In the genomic region with DNA sequence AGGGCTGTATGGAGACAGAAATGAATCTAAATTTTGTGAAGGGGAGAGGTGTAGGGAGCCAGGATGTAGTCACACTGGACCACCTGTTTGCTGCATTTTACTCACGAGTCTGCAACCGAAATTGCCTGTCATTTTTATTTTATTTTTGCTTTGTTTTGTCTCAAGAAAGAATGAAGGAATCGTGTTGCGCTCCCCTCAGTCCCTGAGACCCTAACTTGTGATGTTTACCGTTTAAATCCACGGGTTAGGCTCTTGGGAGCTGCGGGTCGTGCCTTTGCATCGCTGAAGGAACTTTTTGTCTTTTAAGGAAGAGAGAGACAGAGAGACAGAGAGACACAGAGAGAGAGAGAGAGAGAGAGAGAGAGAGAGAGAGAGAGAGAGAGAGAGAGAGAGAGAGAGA, we compare ENCODE assay signal across 8 mouse cellular contexts.
A peak's percentile ranks its signal among the peaks of the same experiment; 100 is the strongest.
DNase-seq lines count a peak whose midpoint lies in the region; ATAC-seq lines count a peak whose summit lies in the region.

No protein-coding gene starts in this region.

- peak overlapping the region; percentile 93 for H3K27ac ChIP-seq in heart, embryonic 13.5 days (replicated peaks)
- H3K27ac ChIP-seq in embryonic facial prominence, embryonic 10.5 days (replicated peaks), result peak overlapping the region; percentile 97
- peak overlapping the region; percentile 94 for H3K27ac ChIP-seq in hindbrain, embryonic 10.5 days
- peak overlapping the region; percentile 99 for H3K27ac ChIP-seq in midbrain, embryonic 12.5 days (replicated peaks)

- intact Hi-C loops in heart, postnatal 10 days (cut with DNase I), result loop anchor here (2.0 kb wide), 2 partner anchors 107 to 353 kb away; no protein-coding TSS in a partner anchor

- peaks cover 50% of the 10 kb centered on the region for H3K4me1 ChIP-seq in heart, embryonic 13.5 days
- peaks cover 45% of the 10 kb centered on the region for H3K4me1 ChIP-seq in embryonic facial prominence, embryonic 10.5 days
- peaks cover 59% of the 10 kb centered on the region for H3K4me1 ChIP-seq in hindbrain, embryonic 10.5 days (replicated peaks)
- peaks cover 39% of the 10 kb centered on the region for H3K4me1 ChIP-seq in midbrain, embryonic 12.5 days

- DNase-seq in heart, postnatal 10 days, result no peak
- peak; percentile 25 for DNase-seq in embryonic facial prominence, embryonic 10.5 days (ENCODE audit: low spot score)
- DNase-seq in hindbrain, embryonic 10.5 days (ENCODE audit: low spot score), result no peak
- DNase-seq in T-cell, adult 2 months (ENCODE audit: low spot score), result no peak
- no peak for DNase-seq in thymus, postnatal 25 days

- H3K9ac ChIP-seq in heart, embryonic 13.5 days, result peak overlapping the region; percentile 93
- H3K9ac ChIP-seq in midbrain, embryonic 12.5 days (replicated peaks), result peak overlapping the region; percentile 98

- H3K27me3 ChIP-seq in heart, embryonic 13.5 days (replicated peaks), result no peaks in the 10 kb centered on the region
- no peaks in the 10 kb centered on the region for H3K27me3 ChIP-seq in embryonic facial prominence, embryonic 10.5 days (replicated peaks; ENCODE audit: low read depth, poor library complexity, severe bottlenecking)
- no peaks in the 10 kb centered on the region; the same call in 1 of the 2 replicates for H3K27me3 ChIP-seq in hindbrain, embryonic 10.5 days (ENCODE audit: insufficient read depth, poor library complexity, severe bottlenecking)
- no peaks in the 10 kb centered on the region for H3K27me3 ChIP-seq in midbrain, embryonic 12.5 days

- no peak for ATAC-seq in heart, embryonic 13.5 days (ENCODE audit: extremely low read depth, insufficient number of reproducible peaks, low FRiP score, low TSS enrichment)
- ATAC-seq in midbrain, embryonic 12.5 days (ENCODE audit: low FRiP score, low read depth), result no peak
- ATAC-seq in CD4-positive, CD25-positive, alpha-beta regulatory T cell, adult 4 months, result no peak

- 23% methylated on average over 9 of the region's 9 CpGs for WGBS in heart, embryonic 13.5 days
- 9% methylated on average over 9 of the region's 9 CpGs for WGBS in embryonic facial prominence, embryonic 10.5 days
- 15% methylated on average over 9 of the region's 9 CpGs for WGBS in hindbrain, embryonic 10.5 days
- WGBS in midbrain, embryonic 12.5 days, result 5% methylated on average over 9 of the region's 9 CpGs

- H3K4me2 ChIP-seq in heart, embryonic 13.5 days, result peak overlapping the region; percentile 75
- peak overlapping the region; percentile 65 for H3K4me2 ChIP-seq in midbrain, embryonic 12.5 days (replicated peaks)

- H3K36me3 ChIP-seq in heart, embryonic 13.5 days, result peaks cover 11% of the 10 kb centered on the region
- H3K36me3 ChIP-seq in embryonic facial prominence, embryonic 10.5 days (replicated peaks), result peaks cover 12% of the 10 kb centered on the region
- H3K36me3 ChIP-seq in hindbrain, embryonic 10.5 days, result peaks cover 12% of the 10 kb centered on the region
- H3K36me3 ChIP-seq in midbrain, embryonic 12.5 days, result peaks cover 5% of the 10 kb centered on the region; the same call in 1 of the 2 replicates

- H3K4me3 ChIP-seq in heart, embryonic 13.5 days, result peak overlapping the region; percentile 78
- H3K4me3 ChIP-seq in embryonic facial prominence, embryonic 10.5 days, result peak overlapping the region; percentile 79
- H3K4me3 ChIP-seq in hindbrain, embryonic 10.5 days, result peak overlapping the region; percentile 73
- peak overlapping the region; percentile 81 for H3K4me3 ChIP-seq in midbrain, embryonic 12.5 days

- no peaks in the 10 kb centered on the region for H3K9me3 ChIP-seq in heart, embryonic 13.5 days
- no peaks in the 10 kb centered on the region for H3K9me3 ChIP-seq in embryonic facial prominence, embryonic 10.5 days
- H3K9me3 ChIP-seq in hindbrain, embryonic 10.5 days, result no peaks in the 10 kb centered on the region
- no peaks in the 10 kb centered on the region for H3K9me3 ChIP-seq in midbrain, embryonic 12.5 days
